Mouse (Mus musculus): Measurements from ENCODE around the gene Zfp541. TPM values are rescaled to one million over a fixed set of nuclear protein-coding genes. Genes with fewer than 3 reads are reported as not detected.

Gene Zfp541
- total RNA-seq, 2 experiments from 2014 or later: 0.10 to 0.13 TPM

GRCm38 (mm10) chr7:16044531-16044930, 17.1 kb upstream of the Zfp541 start:
- no peak for DNase-seq

GRCm38 (mm10) chr7:16045538-16045937, 16.1 kb upstream of the Zfp541 start:
- no peak for DNase-seq

- peak in 1 of 2 experiments; percentile 64 for DNase-seq
These were observed 15.5 kb upstream of the Zfp541 start for GRCm38 (mm10) chr7:16046101-16046480.

GRCm38 (mm10) chr7:16046481-16047337, 14.9 kb upstream of the Zfp541 start:
- peak; percentile 78 to 88 for DNase-seq

GRCm38 (mm10) chr7:16047338-16048146, 14.1 kb upstream of the Zfp541 start, which contains the start of gene Bicra:
Bicra (minus strand) TSS chr7:16047921.
- peak; percentile 90 to 95 for DNase-seq

- peak; percentile 96 for DNase-seq
These were observed 13.4 kb upstream of the Zfp541 start for GRCm38 (mm10) chr7:16048164-16048564.

- peak in 1 of 2 experiments; percentile 38 for DNase-seq
These were observed 12.7 kb upstream of the Zfp541 start for GRCm38 (mm10) chr7:16048675-16049575.

GRCm38 (mm10) chr7:16049576-16049915, 12.1 kb upstream of the Zfp541 start:
- DNase-seq: no peak

GRCm38 (mm10) chr7:16050600-16050999, 11.0 kb upstream of the Zfp541 start:
- no peak for DNase-seq

- DNase-seq: peak; percentile 82 to 85
These were observed 9.6 kb upstream of the Zfp541 start for GRCm38 (mm10) chr7:16051883-16052595.

- peak; percentile 96 to 97 for DNase-seq
These were observed 8.9 kb upstream of the Zfp541 start for GRCm38 (mm10) chr7:16052684-16053083.

GRCm38 (mm10) chr7:16053105-16053504, 8.5 kb upstream of the Zfp541 start:
- no peak for DNase-seq

- no peak for DNase-seq
These were observed 6.6 kb upstream of the Zfp541 start for GRCm38 (mm10) chr7:16054966-16055365.

- no peak for DNase-seq
These were observed 5.9 kb upstream of the Zfp541 start for GRCm38 (mm10) chr7:16055665-16056064.

- DNase-seq: peak; percentile 49 to 63
These were observed 5.0 kb upstream of the Zfp541 start for GRCm38 (mm10) chr7:16056459-16057135.

GRCm38 (mm10) chr7:16057136-16057534, 4.5 kb upstream of the Zfp541 start:
- DNase-seq: no peak

- DNase-seq: no peak
These were observed 446 bp downstream of the Zfp541 start for GRCm38 (mm10) chr7:16062099-16062420.

- DNase-seq: no peak
These were observed 1.9 kb downstream of the Zfp541 start for GRCm38 (mm10) chr7:16063490-16063889.

GRCm38 (mm10) chr7:16070846-16071245, 9.2 kb downstream of the Zfp541 start:
- DNase-seq: no peak

- peak in 1 of 2 experiments; percentile 5 for DNase-seq
These were observed 10.3 kb downstream of the Zfp541 start for GRCm38 (mm10) chr7:16071906-16072305.

- DNase-seq: no peak
These were observed 18.3 kb downstream of the Zfp541 start for GRCm38 (mm10) chr7:16079947-16080346.

Data from adrenal gland, postnatal 36 days (tissue).